Mouse (Mus musculus) CH12.LX (cell line): ENCODE results near the gene Rabggta. TPM values are rescaled to one million over a fixed set of nuclear protein-coding genes. Genes with fewer than 3 reads are reported as not detected.

Source experiments
- DNase-seq: peaks from one replicate; pipeline ENCODE4 v3.0.0-alpha.2; 2013; ENCODE audit errors: extremely low read depth
- H3K27ac ChIP-seq: 2 replicates; pipeline ENCODE4 v1.5.1; 2012; ENCODE audit warnings: low read depth, mild to moderate bottlenecking, control low read depth, moderate library complexity; ENCODE audit not compliant: insufficient read depth
- H3K27me3 ChIP-seq: replicated peaks from 2 replicates; pipeline ENCODE3; 2012; ENCODE audit warnings: inconsistent platforms
- H3K36me3 ChIP-seq, 2 experiments: replicated peaks in 1 of 2; 2 replicates each; pipeline versions ENCODE3 to v1.6.1; 2012; ENCODE audit warnings: inconsistent platforms in 1 of 2, low read length in 1 of 2, mild to moderate bottlenecking in 1 of 2, mixed read lengths in 1 of 2, moderate library complexity in 1 of 2; ENCODE audit not compliant: control insufficient read depth in 1 of 2, insufficient read depth in 1 of 2
- H3K4me1 ChIP-seq, 2 experiments: 2 replicates each; pipeline ENCODE4 v1.6.1; 2012; ENCODE audit warnings: inconsistent platforms in 1 of 2, moderate library complexity in 1 of 2; ENCODE audit not compliant: insufficient read depth in 2 of 2, control insufficient read depth in 1 of 2
- H3K4me2 ChIP-seq: 2 replicates; pipeline ENCODE4 v1.6.1; 2012; ENCODE audit warnings: low read depth, mild to moderate bottlenecking, control low read depth; ENCODE audit not compliant: poor library complexity, insufficient read depth, severe bottlenecking
- H3K4me3 ChIP-seq, 3 experiments: fragments of 150-350 bp in 1 of 3; sonication (generic) in 1 of 3; replicated peaks in 1 of 3; 2 replicates each; pipeline versions ENCODE3 to v1.5.1; 2011 to 2012; ENCODE audit warnings: low read depth in 2 of 3, low read length in 2 of 3, mild to moderate bottlenecking in 2 of 3, moderate library complexity in 2 of 3, control low read depth in 1 of 3, improper control_type of control experiment in 1 of 3, inconsistent platforms in 1 of 3, mixed read lengths in 1 of 3; ENCODE audit not compliant: poor library complexity in 1 of 3
- H3K79me2 ChIP-seq: replicated peaks from 2 replicates; pipeline ENCODE4 v1.6.1; 2012; ENCODE audit warnings: mild to moderate bottlenecking, moderate library complexity; ENCODE audit not compliant: control insufficient read depth, poor library complexity, insufficient read depth, severe bottlenecking; ENCODE audit errors: extremely low read depth
- H3K9ac ChIP-seq: 2 replicates; pipeline ENCODE4 v1.6.1; 2012; ENCODE audit warnings: low read depth, mild to moderate bottlenecking, control low read depth, moderate library complexity; ENCODE audit not compliant: insufficient read depth
- H3K9me3 ChIP-seq: replicated peaks from 2 replicates; pipeline ENCODE3; 2012; ENCODE audit warnings: low read length, inconsistent platforms, mixed read lengths
- BHLHE40 ChIP-seq: IDR thresholded peaks from 2 replicates; pipeline ENCODE4 v1.6.1; 2011; ENCODE audit warnings: mild to moderate bottlenecking, low read depth, low read length, improper control_type of control experiment
- CHD1 ChIP-seq: IDR thresholded peaks from 2 replicates; pipeline ENCODE4 v1.6.1; 2012; ENCODE audit warnings: low read depth, low read length, improper control_type of control experiment, inconsistent platforms
- E2F4 ChIP-seq: IDR thresholded peaks from 2 replicates; pipeline ENCODE4 v1.6.1; 2011; ENCODE audit warnings: low read depth, low read length, improper control_type of control experiment; ENCODE audit not compliant: insufficient replicate concordance
- ELF1 ChIP-seq: IDR thresholded peaks from 2 replicates; pipeline ENCODE4 v1.6.1; 2014; ENCODE audit warnings: low read depth, mild to moderate bottlenecking, inconsistent platforms, low read length, improper control_type of control experiment
- ETS1 ChIP-seq: conservative IDR thresholded peaks from 2 replicates; pipeline ENCODE4 v1.6.1; 2012; ENCODE audit warnings: low read depth, mild to moderate bottlenecking, inconsistent platforms, low read length, improper control_type of control experiment, moderate library complexity
- HCFC1 ChIP-seq: IDR thresholded peaks from 2 replicates; pipeline ENCODE4 v1.6.1; 2012; ENCODE audit warnings: low read depth, mild to moderate bottlenecking, inconsistent platforms, low read length, improper control_type of control experiment
- IRF4 ChIP-seq: IDR thresholded peaks from 2 replicates; pipeline ENCODE4 v1.6.1; 2014; ENCODE audit warnings: low read depth, mild to moderate bottlenecking, inconsistent platforms, low read length, improper control_type of control experiment
- JUN ChIP-seq: IDR thresholded peaks from 2 replicates; pipeline ENCODE4 v1.6.1; 2011; ENCODE audit warnings: low read depth, mild to moderate bottlenecking, low read length, improper control_type of control experiment, moderate library complexity; ENCODE audit not compliant: insufficient read depth
- KAT2A ChIP-seq: IDR thresholded peaks from 2 replicates; pipeline ENCODE4 v1.6.1; 2012; ENCODE audit warnings: low read length, improper control_type of control experiment, inconsistent platforms; ENCODE audit not compliant: insufficient replicate concordance
- MAX ChIP-seq: IDR thresholded peaks from 2 replicates; pipeline ENCODE4 v1.6.1; 2011; ENCODE audit warnings: low read length, improper control_type of control experiment
- MAZ ChIP-seq: IDR thresholded peaks from 2 replicates; pipeline ENCODE4 v1.6.1; 2012; ENCODE audit warnings: low read depth, mild to moderate bottlenecking, inconsistent platforms, low read length, improper control_type of control experiment, moderate library complexity
- MEF2A ChIP-seq: IDR thresholded peaks from 2 replicates; pipeline ENCODE4 v1.6.1; 2014; ENCODE audit warnings: low read depth, mild to moderate bottlenecking, inconsistent platforms, low read length, improper control_type of control experiment, borderline replicate concordance
- MXI1 ChIP-seq: IDR thresholded peaks from 2 replicates; pipeline ENCODE4 v1.6.1; 2011; ENCODE audit warnings: mild to moderate bottlenecking, low read depth, low read length, improper control_type of control experiment
- RAD21 ChIP-seq: IDR thresholded peaks from 2 replicates; pipeline ENCODE4 v1.6.1; 2011; ENCODE audit warnings: low read depth, mild to moderate bottlenecking, low read length, improper control_type of control experiment, moderate library complexity
- RCOR1 ChIP-seq: conservative IDR thresholded peaks from 2 replicates; pipeline ENCODE4 v1.6.1; 2012; ENCODE audit warnings: low read depth, mild to moderate bottlenecking, inconsistent platforms, low read length, improper control_type of control experiment
- TCF12 ChIP-seq: IDR thresholded peaks from 2 replicates; pipeline ENCODE4 v1.6.1; 2014; ENCODE audit warnings: low read depth, mild to moderate bottlenecking, inconsistent platforms, low read length, improper control_type of control experiment
- USF2 ChIP-seq: conservative IDR thresholded peaks from 2 replicates; pipeline ENCODE4 v1.6.1; 2011; ENCODE audit warnings: low read depth, low read length, improper control_type of control experiment
- ZC3H11A ChIP-seq: IDR thresholded peaks from 2 replicates; pipeline ENCODE4 v1.6.1; 2012; ENCODE audit warnings: low read depth, mild to moderate bottlenecking, inconsistent platforms, low read length, improper control_type of control experiment
- dilution Hi-C: fragments of 300-500 bp; cut with MboI; formaldehyde crosslinking; loops from 2 replicates; pipeline ENCODE4 v1.14.3; 2020; ENCODE audit warnings: low sequenced_read_pairs; ENCODE audit not compliant: extremely low pct_unique_long_range_greater_than_20kb, extremely low pct_ligation_motif_present
- in situ Hi-C: fragments of 300-500 bp; cut with MboI; formaldehyde crosslinking; loops from 3 replicates; pipeline ENCODE4 v1.14.3; 2019; ENCODE audit warnings: low sequenced_read_pairs, low pct_ligation_motif_present, low pct_unique_long_range_greater_than_20kb, mixed read lengths
- polyA plus RNA-seq: library from polyadenylated mRNA; unstranded; fragments of >175 nt; gene quantifications from 2 replicates; pipeline ENCODE4 v1.2.1, GENCODE M21; 2012; ENCODE audit warnings: low read depth; ENCODE audit not compliant: insufficient read length
- total RNA-seq, 2 experiments: library from RNA; depleted of rRNA; stranded (reverse); fragments of 300-350 nt in 1 of 2; fragments of >200 nt in 1 of 2; gene quantifications; 2 replicates each; pipeline ENCODE4 v1.2.3; 2012 to 2014

The Rabggta gene
- total and polyA plus RNA-seq, 3 experiments: 13.9 to 21.9 (median 16.2) TPM

GRCm38 (mm10) chr14:55769087-55769703 lies 47.1 kb upstream of the Rabggta start:
- in situ Hi-C loops (no loop called here), dilution Hi-C loops (no loop called here)
- Histone ChIP-seq H3K4me3 (no peak overlapping the region), H3K79me2 (no peaks in the 10 kb centered on the region), H3K9ac (no peak overlapping the region), H3K27ac (no peak overlapping the region), H3K36me3 (no peaks in the 10 kb centered on the region), H3K27me3 (peaks cover 23% of the 10 kb centered on the region), H3K9me3 (no peaks in the 10 kb centered on the region), H3K4me1 (peaks cover 7 to 14% of the 10 kb centered on the region in 2 experiments; a peak in 3 of 4 replicates), H3K4me2 (no peak overlapping the region)
- TF ChIP-seq ETS1: no peak
- no peak for TF ChIP-seq JUN
- no peak for TF ChIP-seq TCF12
- no peak for TF ChIP-seq MEF2A
- no peak for TF ChIP-seq HCFC1
- no peak for TF ChIP-seq IRF4
- no peak for TF ChIP-seq ZC3H11A
- no peak for TF ChIP-seq MXI1
- no peak for TF ChIP-seq MAZ
- no peak for TF ChIP-seq MAX
- no peak for TF ChIP-seq E2F4
- no peak for TF ChIP-seq RCOR1
- TF ChIP-seq USF2: no peak
- no peak for TF ChIP-seq ELF1
- TF ChIP-seq BHLHE40: no peak
- no peak for TF ChIP-seq CHD1
- no peak for DNase-seq

GRCm38 (mm10) chr14:55768555-55768954 lies 46.5 kb upstream of the Rabggta start:
- Histone ChIP-seq H3K4me2 (no peak overlapping the region), H3K27ac (no peak overlapping the region), H3K4me1 (peaks cover 8 to 20% of the 10 kb centered on the region in 2 experiments; a peak in 3 of 4 replicates), H3K79me2 (no peaks in the 10 kb centered on the region), H3K4me3 (no peak overlapping the region), H3K9me3 (no peaks in the 10 kb centered on the region), H3K9ac (no peak overlapping the region), H3K36me3 (no peaks in the 10 kb centered on the region), H3K27me3 (peaks cover 17% of the 10 kb centered on the region)
- TF ChIP-seq ETS1 (no peak), TCF12 (no peak), KAT2A (no peak), USF2 (no peak), RAD21 (no peak), MAZ (no peak)
- in situ Hi-C loops (no loop called here), dilution Hi-C loops (no loop called here)
- DNase-seq: no peak
